Mouse (Mus musculus): ENCODE results near the gene Plek2.
A peak's percentile ranks its signal among the peaks of the same experiment; 100 is the strongest.

- TF ChIP-seq TCF3 (IDR thresholded peaks at IDR 0.05; ENCODE audit: insufficient read length, low read depth) (no peak), POLR2A (IDR thresholded peaks at IDR 0.05; ENCODE audit: insufficient read length, low read depth) (peak; percentile 96)
Measured at GRCm38 (mm10) chr12:78861496-78862253, 45.1 kb downstream of the Plek2 start, which contains the start of the genes Atp6v1d and Eif2s1.

All from myocyte (in vitro differentiated cells).